Mouse (Mus musculus): ENCODE data around the gene Ajm1. TPM values are rescaled to one million over a fixed set of nuclear protein-coding genes. Genes with fewer than 3 reads are reported as not detected.

The Ajm1 gene
- polyA plus RNA-seq, 1 experiment from 2014 or later, result 0.27 TPM

DNA sequence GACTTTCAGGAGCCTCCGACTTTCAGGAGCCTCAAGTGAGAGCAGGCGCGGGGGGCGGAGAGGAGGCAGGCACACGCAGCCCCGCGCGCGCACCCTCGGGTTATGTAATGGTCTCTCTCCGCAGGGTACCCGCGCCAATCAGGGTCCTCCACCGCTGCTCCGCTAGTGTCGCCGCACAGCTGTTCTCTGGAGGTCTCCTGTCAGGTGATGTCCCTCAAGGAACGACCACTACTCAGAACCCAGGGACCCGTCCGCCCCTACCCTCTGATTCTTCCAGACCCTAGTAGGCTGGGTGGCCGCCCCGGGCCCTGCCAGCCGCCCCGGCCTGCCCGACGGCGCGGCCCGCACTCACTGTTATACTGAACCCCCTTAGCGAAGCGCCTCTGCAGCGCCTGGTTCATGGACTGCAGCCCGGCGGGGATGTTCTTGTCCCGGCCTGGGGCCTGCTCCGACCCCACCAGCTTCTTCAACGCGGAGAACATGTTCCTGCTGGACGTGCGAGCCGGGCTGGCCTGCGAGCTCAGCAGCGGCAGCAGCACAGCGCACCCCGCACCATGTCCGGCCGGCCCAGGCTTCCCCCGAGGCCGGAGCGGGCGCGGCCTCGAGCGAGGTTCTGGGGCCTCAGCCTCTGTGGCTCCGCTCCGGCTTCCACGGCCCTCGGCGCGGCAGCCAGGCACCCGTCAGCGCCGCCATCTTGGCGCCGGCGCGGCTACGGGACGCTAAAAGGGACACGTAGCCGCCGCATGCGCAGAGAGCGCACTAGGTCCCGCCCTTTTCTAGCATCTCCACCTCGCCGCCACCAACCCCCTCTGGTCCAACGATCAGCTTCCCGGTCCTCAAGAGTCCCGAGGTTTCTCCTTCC lies 26.4 kb upstream of the Ajm1 start, which contains the start of gene Rabl6:
Gene Rabl6, minus strand, starts transcription at position 761 of the 862 bp plus-strand sequence.
- WGBS, result under 1% methylated on average over 79 of the region's 80 CpGs
- Histone ChIP-seq H3K9ac (peak within 1 kb of the TSS; percentile 100), H3K4me3 (peak within 1 kb of the TSS; percentile 100), H3K27ac (replicated peaks) (peak within 1 kb of the TSS; percentile 96), H3K9me3 (no peaks in the 10 kb centered on the region), H3K27me3 (replicated peaks) (peaks cover 24% of the 10 kb centered on the region; the same call in 1 of the 2 replicates), H3K4me2 (peak within 1 kb of the TSS; percentile 78), H3K36me3 (peaks cover 14% of the 10 kb centered on the region; the same call in 1 of the 2 replicates), H3K4me1 (peaks cover 24% of the 10 kb centered on the region)
- 0 out of 2 replicates have a peak, but pooled peaks have one; percentile 64 for ATAC-seq (ENCODE audit: extremely low read depth, insufficient number of reproducible peaks, low FRiP score, low TSS enrichment)

DNA sequence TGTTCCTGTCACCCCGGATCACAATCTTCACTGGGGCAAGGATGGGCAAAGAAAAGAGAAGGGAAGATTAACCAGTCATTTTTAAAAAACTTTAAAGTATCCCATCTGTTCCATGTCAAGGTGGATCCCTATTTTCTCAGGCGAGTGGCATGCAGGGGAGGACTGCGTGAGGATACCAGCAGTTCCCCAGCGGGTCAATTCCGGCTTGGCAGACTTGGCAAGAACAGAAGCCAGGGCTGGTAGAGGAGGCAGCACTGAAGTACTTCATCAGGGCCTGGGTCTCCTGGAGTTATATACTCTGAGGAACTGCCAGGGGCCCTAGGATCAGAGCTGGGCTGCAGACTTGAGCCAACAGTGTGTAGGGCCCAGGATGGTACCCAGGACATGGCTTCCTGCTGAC lies 21.0 kb upstream of the Ajm1 start:
- peaks cover 34% of the 10 kb centered on the region for H3K4me1 ChIP-seq
- ATAC-seq (ENCODE audit: extremely low read depth, insufficient number of reproducible peaks, low FRiP score, low TSS enrichment), result no peak
- H3K36me3 ChIP-seq, result peaks cover 69% of the 10 kb centered on the region
- no peaks in the 10 kb centered on the region for H3K27me3 ChIP-seq (replicated peaks)
- no peak overlapping the region for H3K4me3 ChIP-seq
- 87% methylated on average over 5 of the region's 5 CpGs for WGBS
- no peak overlapping the region for H3K4me2 ChIP-seq
- H3K27ac ChIP-seq (replicated peaks), result no peak overlapping the region
- H3K9ac ChIP-seq, result no peak overlapping the region
- H3K9me3 ChIP-seq, result no peaks in the 10 kb centered on the region

DNA sequence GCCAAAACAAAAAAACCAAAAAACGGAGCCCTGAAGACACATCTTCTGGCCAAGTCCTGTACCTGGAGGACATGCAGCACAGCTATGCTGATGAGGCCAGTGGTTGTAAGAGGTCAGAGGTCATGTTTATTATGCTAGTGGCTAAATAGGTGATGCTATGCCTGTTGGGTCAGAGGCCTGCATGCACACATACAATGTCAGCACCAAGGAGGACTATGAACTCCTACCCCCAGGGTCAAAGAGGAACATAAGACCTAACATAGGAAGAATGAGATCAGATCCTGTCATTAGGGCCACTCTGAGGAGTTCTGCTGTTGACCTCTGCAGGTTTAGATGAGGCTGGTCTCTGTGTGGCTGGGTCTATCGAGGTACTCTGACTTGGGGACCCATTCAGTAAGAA lies 18.5 kb upstream of the Ajm1 start:
- Histone ChIP-seq H3K27ac (replicated peaks) (no peak overlapping the region), H3K4me1 (peaks cover 17% of the 10 kb centered on the region), H3K36me3 (peaks cover 94% of the 10 kb centered on the region), H3K9ac (no peak overlapping the region), H3K27me3 (replicated peaks) (no peaks in the 10 kb centered on the region), H3K9me3 (no peaks in the 10 kb centered on the region), H3K4me2 (no peak overlapping the region), H3K4me3 (no peak overlapping the region)
- ATAC-seq (ENCODE audit: extremely low read depth, insufficient number of reproducible peaks, low FRiP score, low TSS enrichment), result no peak
- WGBS, result 90% methylated on average over 2 of the region's 2 CpGs

GRCm38 (mm10) chr2:25598749-25599148 lies 17.2 kb upstream of the Ajm1 start:
- Histone ChIP-seq H3K9ac (no peak overlapping the region), H3K9me3 (no peaks in the 10 kb centered on the region), H3K27me3 (replicated peaks) (no peaks in the 10 kb centered on the region), H3K4me2 (no peak overlapping the region), H3K4me1 (peaks cover 17% of the 10 kb centered on the region), H3K4me3 (no peak overlapping the region), H3K27ac (replicated peaks) (no peak overlapping the region), H3K36me3 (peaks cover 95% of the 10 kb centered on the region)
- 75% methylated on average over 1 of the region's 1 CpGs for WGBS
- no peak for ATAC-seq (ENCODE audit: extremely low read depth, insufficient number of reproducible peaks, low FRiP score, low TSS enrichment)

- H3K4me2 ChIP-seq, result no peak overlapping the region
- no peak for ATAC-seq (ENCODE audit: extremely low read depth, insufficient number of reproducible peaks, low FRiP score, low TSS enrichment)
- WGBS, result 95% methylated on average over 5 of the region's 5 CpGs
Observed at GRCm38 (mm10) chr2:25596765-25597510, 15.4 kb upstream of the Ajm1 start.

DNA sequence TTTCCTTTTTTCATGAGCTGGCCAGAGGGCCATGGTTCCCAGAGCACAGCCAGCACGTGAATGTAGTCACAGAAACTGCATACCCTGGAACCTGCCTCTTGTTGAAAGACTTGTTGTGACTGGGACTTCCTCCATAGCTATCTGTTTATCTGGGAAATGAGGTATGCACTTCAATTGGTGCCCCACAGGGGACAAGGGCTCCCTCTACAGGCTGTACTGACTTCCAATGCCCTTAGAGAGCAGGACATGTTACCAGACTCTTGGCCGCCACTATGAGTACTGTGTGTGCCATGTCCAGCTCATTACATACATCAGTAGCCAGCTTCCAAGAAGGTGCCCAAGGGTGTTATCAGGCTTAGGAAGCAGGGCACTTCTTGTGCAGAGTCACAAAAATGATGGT lies 10.3 kb upstream of the Ajm1 start:
- H3K9me3 ChIP-seq, result no peaks in the 10 kb centered on the region
- no peak overlapping the region for H3K4me2 ChIP-seq
- peaks cover 96% of the 10 kb centered on the region for H3K36me3 ChIP-seq
- H3K4me1 ChIP-seq, result peaks cover 6% of the 10 kb centered on the region
- no peak overlapping the region for H3K27ac ChIP-seq (replicated peaks)
- H3K4me3 ChIP-seq, result no peak overlapping the region
- no peaks in the 10 kb centered on the region for H3K27me3 ChIP-seq (replicated peaks)
- no peak overlapping the region for H3K9ac ChIP-seq
- ATAC-seq (ENCODE audit: extremely low read depth, insufficient number of reproducible peaks, low FRiP score, low TSS enrichment), result no peak
- WGBS, result 92% methylated on average over 2 of the region's 2 CpGs

More at GRCm38 (mm10) chr2:25596765-25597510, 15.4 kb upstream of the Ajm1 start:
- Histone ChIP-seq H3K4me1 (peaks cover 17% of the 10 kb centered on the region), H3K4me3 (no peak overlapping the region), H3K36me3 (peaks cover 96% of the 10 kb centered on the region), H3K9ac (no peak overlapping the region), H3K27me3 (replicated peaks) (no peaks in the 10 kb centered on the region), H3K9me3 (no peaks in the 10 kb centered on the region), H3K27ac (replicated peaks) (no peak overlapping the region)

DNA sequence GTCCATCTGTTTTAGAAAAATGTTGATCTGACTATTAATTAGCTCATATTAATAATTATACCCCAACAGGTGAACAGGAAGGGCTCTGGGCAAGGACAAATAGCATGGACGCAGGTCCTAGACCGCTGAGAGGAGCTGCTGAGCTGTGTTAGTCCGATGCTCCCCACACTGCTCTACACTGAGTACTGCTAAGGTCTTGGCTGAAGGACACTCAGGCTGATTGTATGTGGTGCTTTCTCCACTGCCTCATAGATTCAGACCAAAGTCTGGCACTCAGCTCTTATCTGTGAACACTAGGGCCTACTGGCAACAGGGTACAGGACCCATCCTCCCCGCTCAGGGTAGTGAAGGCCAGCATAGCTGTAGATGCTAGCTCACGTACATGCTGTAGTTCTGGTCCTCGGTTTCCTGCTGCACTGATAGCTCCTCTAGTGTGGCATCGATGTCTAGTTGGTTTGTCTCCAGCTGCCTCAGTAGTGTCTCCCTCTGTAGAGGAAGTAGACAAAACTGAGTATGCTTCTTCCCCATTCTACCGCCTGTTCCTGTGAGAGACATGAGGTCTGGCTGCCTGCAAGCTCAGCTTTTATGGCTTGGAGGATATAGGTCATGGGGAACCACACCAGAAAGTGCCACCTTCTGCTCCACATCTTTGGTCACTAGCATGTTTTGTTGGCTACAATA lies 6.8 kb upstream of the Ajm1 start:
- Histone ChIP-seq H3K27me3 (replicated peaks) (no peaks in the 10 kb centered on the region), H3K4me2 (no peak overlapping the region), H3K9ac (no peak overlapping the region), H3K4me1 (peaks cover 8% of the 10 kb centered on the region), H3K4me3 (no peak overlapping the region), H3K27ac (replicated peaks) (no peak overlapping the region; the same call in 1 of the 2 replicates), H3K9me3 (no peaks in the 10 kb centered on the region), H3K36me3 (peaks cover 100% of the 10 kb centered on the region)
- WGBS, result 87% methylated on average over 8 of the region's 8 CpGs
- ATAC-seq (ENCODE audit: extremely low read depth, insufficient number of reproducible peaks, low FRiP score, low TSS enrichment), result no peak

GRCm38 (mm10) chr2:25587290-25587689 lies 5.7 kb upstream of the Ajm1 start:
- Histone ChIP-seq H3K27me3 (replicated peaks) (no peaks in the 10 kb centered on the region), H3K9me3 (no peaks in the 10 kb centered on the region), H3K4me1 (peaks cover 18% of the 10 kb centered on the region), H3K4me2 (no peak overlapping the region), H3K36me3 (peaks cover 96% of the 10 kb centered on the region), H3K4me3 (no peak overlapping the region), H3K27ac (replicated peaks) (no peak overlapping the region), H3K9ac (no peak overlapping the region; the same call in 1 of the 2 replicates)
- no peak for ATAC-seq (ENCODE audit: extremely low read depth, insufficient number of reproducible peaks, low FRiP score, low TSS enrichment)
- WGBS, result 79% methylated on average over 8 of the region's 8 CpGs

DNA sequence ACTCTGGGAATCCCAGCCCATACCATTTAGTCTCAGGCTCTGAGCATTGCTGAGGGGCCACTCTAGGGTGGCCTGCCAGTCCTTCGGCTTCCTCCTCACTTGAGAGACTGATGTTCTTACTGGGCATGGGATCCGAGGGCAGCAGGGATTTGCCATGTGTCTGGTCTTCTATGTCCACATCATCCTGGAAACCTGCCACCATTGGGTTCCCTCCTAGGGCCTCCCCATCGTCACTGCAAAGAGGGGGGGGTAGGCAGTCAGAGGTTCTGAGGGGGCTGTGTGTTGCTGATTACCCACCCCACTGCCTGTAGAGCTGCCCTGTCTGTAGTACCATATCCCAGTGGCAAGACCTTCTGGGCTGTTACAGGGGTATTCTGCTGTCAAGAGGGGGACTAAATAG lies 4.0 kb upstream of the Ajm1 start:
- WGBS, result 77% methylated on average over 3 of the region's 3 CpGs
- Histone ChIP-seq H3K4me2 (no peak overlapping the region), H3K4me1 (peaks cover 34% of the 10 kb centered on the region), H3K4me3 (no peak overlapping the region), H3K9me3 (no peaks in the 10 kb centered on the region), H3K9ac (no peak overlapping the region), H3K27me3 (replicated peaks) (peaks cover 8% of the 10 kb centered on the region), H3K36me3 (peaks cover 79% of the 10 kb centered on the region), H3K27ac (replicated peaks) (no peak overlapping the region)
- ATAC-seq (ENCODE audit: extremely low read depth, insufficient number of reproducible peaks, low FRiP score, low TSS enrichment), result no peak

GRCm38 (mm10) chr2:25584856-25585255 lies 3.3 kb upstream of the Ajm1 start:
- Histone ChIP-seq H3K4me2 (no peak overlapping the region), H3K27ac (replicated peaks) (no peak overlapping the region), H3K27me3 (replicated peaks) (peaks cover 15% of the 10 kb centered on the region), H3K9me3 (no peaks in the 10 kb centered on the region), H3K36me3 (peaks cover 72% of the 10 kb centered on the region), H3K9ac (no peak overlapping the region), H3K4me3 (no peak overlapping the region), H3K4me1 (peaks cover 36% of the 10 kb centered on the region)
- ATAC-seq (ENCODE audit: extremely low read depth, insufficient number of reproducible peaks, low FRiP score, low TSS enrichment), result no peak
- WGBS, result 85% methylated on average over 4 of the region's 4 CpGs

- H3K36me3 ChIP-seq, result peaks cover 65% of the 10 kb centered on the region
- ATAC-seq (ENCODE audit: extremely low read depth, insufficient number of reproducible peaks, low FRiP score, low TSS enrichment), result no peak
- H3K4me3 ChIP-seq, result no peak overlapping the region
- 89% methylated on average over 3 of the region's 3 CpGs for WGBS
- H3K9ac ChIP-seq, result no peak overlapping the region
- H3K27me3 ChIP-seq (replicated peaks), result peaks cover 23% of the 10 kb centered on the region
- peaks cover 43% of the 10 kb centered on the region for H3K4me1 ChIP-seq
- H3K9me3 ChIP-seq, result no peaks in the 10 kb centered on the region
- no peak overlapping the region for H3K27ac ChIP-seq (replicated peaks)
- H3K4me2 ChIP-seq, result no peak overlapping the region
Observed at GRCm38 (mm10) chr2:25584152-25584551, 2.6 kb upstream of the Ajm1 start.
